Mouse (Mus musculus): ENCODE data around the gene Zc3h7a. TPM values are rescaled to one million over a fixed set of nuclear protein-coding genes. Genes with fewer than 3 reads are reported as not detected.
"Not testable (repeated sequence)": the region's sequence is repeated elsewhere in the genome, so short reads cannot be mapped to it uniquely, and the experiment has no call there.

Gene Zc3h7a
- polyA plus RNA-seq, 1 experiment: 51.5 TPM

GRCm38 (mm10) chr16:11175100-11175488 lies 1.1 kb downstream of the Zc3h7a start:
- Histone ChIP-seq H3K4me1 (ENCODE audit: control insufficient read depth, insufficient read depth, low read length) (peaks cover 6% of the 10 kb centered on the region), H3K27ac (ENCODE audit: control insufficient read depth, insufficient read depth, low read depth, low read length) (peak overlapping the region; percentile 92), H3K4me3 (ENCODE audit: control insufficient read depth, low read depth, low read length) (peak overlapping the region; percentile 96), H3K27me3 (ENCODE audit: control insufficient read depth, insufficient read depth, low read length) (no peaks in the 10 kb centered on the region), H3K36me3 (ENCODE audit: control insufficient read depth, insufficient read depth, low read length) (peaks cover 2% of the 10 kb centered on the region)
- no peak for TF ChIP-seq CTCF (IDR thresholded peaks at IDR 0.05; ENCODE audit: control insufficient read depth, insufficient read depth, insufficient replicate concordance, low read depth, low read length)
- no peak for TF ChIP-seq POLR2A (IDR thresholded peaks at IDR 0.05; ENCODE audit: control insufficient read depth, low read depth, low read length)

GRCm38 (mm10) chr16:11174671-11175081 lies 1.5 kb downstream of the Zc3h7a start:
- H3K27me3 ChIP-seq (ENCODE audit: control insufficient read depth, insufficient read depth, low read length): no peaks in the 10 kb centered on the region
- TF ChIP-seq CTCF (IDR thresholded peaks at IDR 0.05; ENCODE audit: control insufficient read depth, insufficient read depth, insufficient replicate concordance, low read depth, low read length) (no peak), POLR2A (IDR thresholded peaks at IDR 0.05; ENCODE audit: control insufficient read depth, low read depth, low read length) (no peak)
- H3K4me3 ChIP-seq (ENCODE audit: control insufficient read depth, low read depth, low read length): peak overlapping the region; percentile 96
- H3K27ac ChIP-seq (ENCODE audit: control insufficient read depth, insufficient read depth, low read depth, low read length): peak overlapping the region; percentile 45
- peaks cover 6% of the 10 kb centered on the region for H3K4me1 ChIP-seq (ENCODE audit: control insufficient read depth, insufficient read depth, low read length)
- H3K36me3 ChIP-seq (ENCODE audit: control insufficient read depth, insufficient read depth, low read length): peaks cover 2% of the 10 kb centered on the region

DNA sequence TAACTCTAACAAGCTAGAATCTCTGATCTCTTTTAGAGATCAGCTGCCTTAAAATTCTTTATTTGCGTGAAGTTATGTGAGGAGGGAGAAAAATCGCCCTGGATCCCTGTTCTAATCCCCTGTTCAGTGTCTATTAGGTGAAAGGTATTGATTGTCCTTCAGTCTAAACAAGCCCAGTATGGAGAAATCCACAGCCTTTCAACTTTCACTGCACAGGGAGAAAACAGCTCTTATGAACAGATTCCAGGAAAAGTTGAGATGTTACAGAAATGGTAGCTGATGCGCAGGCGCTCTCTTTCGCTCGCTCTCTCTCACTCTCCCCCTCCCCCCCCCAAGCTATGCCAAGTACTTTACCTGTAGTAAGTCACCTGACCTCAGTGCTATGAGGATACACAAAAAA lies 4.5 kb downstream of the Zc3h7a start:
- H3K27ac ChIP-seq (ENCODE audit: control insufficient read depth, insufficient read depth, low read depth, low read length): no peak overlapping the region
- peaks cover 6% of the 10 kb centered on the region for H3K4me1 ChIP-seq (ENCODE audit: control insufficient read depth, insufficient read depth, low read length)
- no peaks in the 10 kb centered on the region for H3K27me3 ChIP-seq (ENCODE audit: control insufficient read depth, insufficient read depth, low read length)
- no peak for TF ChIP-seq POLR2A (IDR thresholded peaks at IDR 0.05; ENCODE audit: control insufficient read depth, low read depth, low read length)
- TF ChIP-seq CTCF (IDR thresholded peaks at IDR 0.05; ENCODE audit: control insufficient read depth, insufficient read depth, insufficient replicate concordance, low read depth, low read length): no peak
- H3K36me3 ChIP-seq (ENCODE audit: control insufficient read depth, insufficient read depth, low read length): no peaks in the 10 kb centered on the region; the same call in 1 of the 2 replicates
- no peak overlapping the region for H3K4me3 ChIP-seq (ENCODE audit: control insufficient read depth, low read depth, low read length)

- Histone ChIP-seq H3K36me3 (ENCODE audit: control insufficient read depth, insufficient read depth, low read length) (peaks cover 2% of the 10 kb centered on the region; the same call in 1 of the 2 replicates), H3K27ac (ENCODE audit: control insufficient read depth, insufficient read depth, low read depth, low read length) (no peak overlapping the region), H3K4me3 (ENCODE audit: control insufficient read depth, low read depth, low read length) (no peak overlapping the region), H3K4me1 (ENCODE audit: control insufficient read depth, insufficient read depth, low read length) (no peaks in the 10 kb centered on the region), H3K27me3 (ENCODE audit: control insufficient read depth, insufficient read depth, low read length) (no peaks in the 10 kb centered on the region)
- no peak for TF ChIP-seq POLR2A (IDR thresholded peaks at IDR 0.05; ENCODE audit: control insufficient read depth, low read depth, low read length)
These were observed 9.8 kb downstream of the Zc3h7a start for GRCm38 (mm10) chr16:11166431-11166830.

DNA sequence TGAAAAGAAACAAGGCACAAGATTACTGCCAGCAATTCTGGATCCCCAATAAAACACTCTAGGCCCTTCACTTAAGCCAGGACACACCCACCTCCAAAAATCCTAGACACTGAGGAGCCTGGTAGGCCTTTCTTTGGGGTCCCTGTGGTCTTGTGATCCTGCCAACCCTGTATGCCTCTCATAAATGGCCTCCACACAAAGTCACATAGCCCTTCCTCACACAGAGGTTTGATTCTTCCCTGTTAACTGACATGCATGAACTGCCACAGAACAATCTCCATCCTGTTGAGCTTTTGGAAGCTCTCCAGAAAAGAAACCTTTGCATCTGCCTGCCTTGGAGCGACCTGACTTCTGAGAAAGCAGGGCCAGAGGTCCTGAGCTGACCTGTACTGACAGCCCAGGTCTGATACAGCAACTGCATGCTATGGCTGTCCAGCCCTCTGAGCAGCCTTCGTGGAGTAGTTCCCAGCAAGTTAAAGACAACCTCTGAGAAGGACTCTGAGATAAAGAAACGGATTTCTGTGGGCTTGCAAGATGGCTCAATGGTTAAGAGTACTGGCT lies 11.4 kb downstream of the Zc3h7a start:
- Histone ChIP-seq H3K27ac (ENCODE audit: control insufficient read depth, insufficient read depth, low read depth, low read length) (no peak overlapping the region), H3K4me3 (ENCODE audit: control insufficient read depth, low read depth, low read length) (no peak overlapping the region), H3K27me3 (ENCODE audit: control insufficient read depth, insufficient read depth, low read length) (no peaks in the 10 kb centered on the region), H3K36me3 (ENCODE audit: control insufficient read depth, insufficient read depth, low read length) (peaks cover 2% of the 10 kb centered on the region; the same call in 1 of the 2 replicates), H3K4me1 (ENCODE audit: control insufficient read depth, insufficient read depth, low read length) (no peaks in the 10 kb centered on the region)
- TF ChIP-seq POLR2A (IDR thresholded peaks at IDR 0.05; ENCODE audit: control insufficient read depth, low read depth, low read length): no peak
- no peak for TF ChIP-seq CTCF (IDR thresholded peaks at IDR 0.05; ENCODE audit: control insufficient read depth, insufficient read depth, insufficient replicate concordance, low read depth, low read length)

DNA sequence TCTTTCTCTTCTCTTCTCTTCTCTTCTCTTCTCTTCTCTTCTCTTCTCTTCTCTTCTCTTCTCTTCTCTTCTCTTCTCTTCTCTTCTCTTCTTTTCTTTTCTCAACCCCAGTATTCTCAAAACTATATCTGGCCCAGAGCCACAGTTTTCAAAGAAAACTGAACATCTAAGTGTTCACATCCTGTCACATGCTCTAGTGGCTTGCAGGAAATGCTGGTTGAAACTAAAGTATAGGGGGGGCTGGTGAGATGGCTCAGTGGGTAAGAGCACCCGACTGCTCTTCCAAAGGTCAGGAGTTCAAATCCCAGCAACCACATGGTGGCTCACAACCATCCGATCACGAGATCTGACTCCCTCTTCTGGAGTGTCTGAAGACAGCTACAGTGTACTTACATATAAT lies 18.5 kb downstream of the Zc3h7a start:
- H3K4me3 ChIP-seq (ENCODE audit: control insufficient read depth, low read depth, low read length); H3K4me1 ChIP-seq (ENCODE audit: control insufficient read depth, insufficient read depth, low read length); H3K36me3 ChIP-seq (ENCODE audit: control insufficient read depth, insufficient read depth, low read length); H3K27ac ChIP-seq (ENCODE audit: control insufficient read depth, insufficient read depth, low read depth, low read length); H3K27me3 ChIP-seq (ENCODE audit: control insufficient read depth, insufficient read depth, low read length): not testable (repeated sequence)

DNA sequence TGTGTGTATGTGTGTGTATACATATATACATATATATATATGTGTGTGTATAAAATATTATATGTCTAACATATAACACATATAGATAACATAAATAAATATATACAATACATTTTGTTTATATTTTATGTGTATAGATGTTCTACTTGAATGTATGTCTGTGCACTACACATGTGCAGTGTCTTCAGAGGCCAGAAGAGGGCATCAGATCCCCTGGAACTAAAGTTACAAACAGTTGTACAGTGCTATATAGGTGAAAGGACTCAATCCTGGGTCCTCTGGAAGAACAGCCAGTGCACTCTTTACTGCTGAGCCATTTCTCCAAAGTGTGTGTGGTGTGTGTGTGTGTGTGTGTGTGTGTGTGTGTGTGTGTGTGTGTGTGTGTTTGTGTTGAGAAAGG lies 21.7 kb downstream of the Zc3h7a start:
- TF ChIP-seq POLR2A (IDR thresholded peaks at IDR 0.05; ENCODE audit: control insufficient read depth, low read depth, low read length) (no peak), CTCF (IDR thresholded peaks at IDR 0.05; ENCODE audit: control insufficient read depth, insufficient read depth, insufficient replicate concordance, low read depth, low read length) (no peak)
- H3K27ac ChIP-seq (ENCODE audit: control insufficient read depth, insufficient read depth, low read depth, low read length): no peak overlapping the region
- H3K4me1 ChIP-seq (ENCODE audit: control insufficient read depth, insufficient read depth, low read length): no peaks in the 10 kb centered on the region
- H3K36me3 ChIP-seq (ENCODE audit: control insufficient read depth, insufficient read depth, low read length): peaks cover 4% of the 10 kb centered on the region
- no peaks in the 10 kb centered on the region for H3K27me3 ChIP-seq (ENCODE audit: control insufficient read depth, insufficient read depth, low read length)
- no peak overlapping the region for H3K4me3 ChIP-seq (ENCODE audit: control insufficient read depth, low read depth, low read length)

DNA sequence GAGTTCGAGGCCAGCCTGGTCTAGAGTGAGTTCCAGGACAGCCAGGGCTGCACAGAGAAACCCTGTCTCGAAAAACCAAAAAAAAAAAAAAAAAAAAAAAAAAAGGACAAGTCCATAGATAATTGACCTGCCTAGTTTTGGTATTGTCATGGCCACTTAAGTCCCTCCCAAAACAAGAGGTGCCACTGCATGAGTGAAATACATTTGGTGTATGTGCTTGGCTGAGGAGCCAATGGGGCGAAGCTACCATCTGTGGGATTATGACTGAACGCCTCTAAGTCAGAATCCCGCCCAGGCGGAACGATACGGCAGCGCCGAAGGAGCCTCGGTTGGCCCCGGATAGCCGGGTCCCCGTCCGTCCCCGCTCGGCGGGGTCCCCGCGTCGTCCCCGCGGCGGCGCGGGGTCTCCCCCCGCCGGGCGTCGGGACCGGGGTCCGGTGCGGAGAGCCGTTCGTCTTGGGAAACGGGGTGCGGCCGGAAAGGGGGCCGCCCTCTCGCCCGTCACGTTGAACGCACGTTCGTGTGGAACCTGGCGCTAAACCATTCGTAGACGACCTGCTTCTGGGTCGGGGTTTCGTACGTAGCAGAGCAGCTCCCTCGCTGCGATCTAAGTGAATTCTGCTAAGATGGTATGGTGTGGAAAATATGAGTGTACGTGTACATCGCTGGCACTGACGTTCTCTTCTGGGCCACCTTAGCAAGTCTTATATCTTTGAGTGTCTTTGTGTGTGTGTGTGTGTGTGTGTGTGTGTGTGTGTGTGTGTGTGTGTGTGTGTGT lies 32.3 kb downstream of the Zc3h7a start:
- H3K4me1 ChIP-seq (ENCODE audit: control insufficient read depth, insufficient read depth, low read length); H3K36me3 ChIP-seq (ENCODE audit: control insufficient read depth, insufficient read depth, low read length); H3K27ac ChIP-seq (ENCODE audit: control insufficient read depth, insufficient read depth, low read depth, low read length); H3K27me3 ChIP-seq (ENCODE audit: control insufficient read depth, insufficient read depth, low read length): not testable (repeated sequence)
- H3K4me3 ChIP-seq (ENCODE audit: control insufficient read depth, low read depth, low read length): peak overlapping the region; percentile 12; the same call in 1 of the 2 replicates

Measured in testis, adult 2 months (tissue).